Comparison of ENCODE assay signal across 25 mouse cellular contexts in the genomic region with DNA sequence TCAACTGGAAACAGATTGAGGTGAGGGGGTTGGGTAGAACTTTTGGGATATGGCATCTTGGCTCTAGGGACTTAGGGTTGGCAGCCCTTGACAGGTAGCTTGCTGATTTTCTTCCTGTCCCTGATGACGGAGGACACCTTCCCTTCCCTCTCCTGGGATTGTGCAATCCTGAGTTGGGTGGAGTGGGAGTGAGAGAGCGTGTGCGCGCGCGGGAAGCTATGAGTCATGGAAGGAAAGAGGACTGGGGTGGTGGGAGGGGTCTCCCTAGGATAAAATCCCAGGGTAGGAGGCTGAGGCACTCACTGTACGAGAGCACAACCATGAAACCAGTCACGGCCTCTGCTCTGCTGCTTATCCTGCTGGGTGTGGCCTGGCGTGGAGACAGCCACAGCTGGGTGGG. TPM values are rescaled to one million over a fixed set of nuclear protein-coding genes. Genes with fewer than 3 reads are reported as not detected.
DNase-seq lines count a peak whose midpoint lies in the region; ATAC-seq and TF ChIP-seq lines count a peak whose summit lies in the region.
"Had no signal": no experiment of that assay in that cellular context is flagged by ENCODE, and none has a peak within 500 bp of the region (broad histone marks: within the 10 kb centered on the region; RNA-seq: fewer than 3 reads in every experiment).

No protein-coding gene starts in this region.

- DNase-seq in lung, postnatal 0 days (ENCODE audit: low spot score), result peak; percentile 31
- no peak for DNase-seq in lung, postnatal 10 days
- peak; percentile 40 for DNase-seq in 416B (ENCODE audit: low read depth)
- DNase-seq in lung, postnatal 36 days, result peak; percentile 31
- no peak for DNase-seq in heart, adult 11 months
- DNase-seq in cerebellum, adult 18-20 months, result no peak
- DNase-seq: adrenal gland, postnatal 10 days; cerebellum, adult 11 months; cerebellum, postnatal 14 days; gastrocnemius, adult 2 months; heart, postnatal 36 days; kidney, adult 11 months; lung, embryonic 14.5 days; spleen, adult 18-20 months; thymus, adult 2 months had no signal

- H3K9ac ChIP-seq in intestine, embryonic 15.5 days, result no peak overlapping the region
- H3K9ac ChIP-seq in intestine, embryonic 16.5 days (ENCODE audit: low read depth, low read length), result no peak overlapping the region
- no peak overlapping the region for H3K9ac ChIP-seq in lung, postnatal 0 days (replicated peaks; ENCODE audit: low read depth)
- H3K9ac ChIP-seq: forebrain, embryonic 12.5 days; hindbrain, embryonic 14.5 days; lung, embryonic 14.5 days had no signal

- no peak overlapping the region for H3K4me3 ChIP-seq in intestine, embryonic 15.5 days (replicated peaks)
- no peak overlapping the region for H3K4me3 ChIP-seq in intestine, embryonic 16.5 days (ENCODE audit: low read length)
- no peak overlapping the region for H3K4me3 ChIP-seq in lung, postnatal 0 days (ENCODE audit: low read depth, low read length)
- H3K4me3 ChIP-seq: forebrain, embryonic 12.5 days; gastrocnemius, adult 2 months; midbrain, embryonic 10.5 days had no signal

- no peak overlapping the region for H3K27ac ChIP-seq in intestine, embryonic 15.5 days
- H3K27ac ChIP-seq in intestine, embryonic 16.5 days (ENCODE audit: low read length), result no peak overlapping the region
- no peak overlapping the region for H3K27ac ChIP-seq in lung, postnatal 0 days (ENCODE audit: low read length)
- H3K27ac ChIP-seq: forebrain, embryonic 12.5 days; gastrocnemius, adult 2 months; hindbrain, embryonic 14.5 days; midbrain, embryonic 10.5 days had no signal

- no peak for TF ChIP-seq CTCF in lung, postnatal 0 days (IDR thresholded peaks at IDR 0.05)

- no peaks in the 10 kb centered on the region for H3K4me1 ChIP-seq in intestine, embryonic 15.5 days (replicated peaks)
- H3K4me1 ChIP-seq in intestine, embryonic 16.5 days (ENCODE audit: control insufficient read depth, insufficient read depth, low read length), result no peaks in the 10 kb centered on the region
- H3K4me1 ChIP-seq in lung, postnatal 0 days (ENCODE audit: insufficient read depth, low read depth, low read length), result no peaks in the 10 kb centered on the region
- H3K4me1 ChIP-seq: forebrain, embryonic 12.5 days had no signal

- WGBS in intestine, embryonic 15.5 days, result 73% methylated on average over 9 of the region's 9 CpGs
- WGBS in intestine, embryonic 16.5 days, result 77% methylated on average over 9 of the region's 9 CpGs
- WGBS in lung, postnatal 0 days, result 44% methylated on average over 9 of the region's 9 CpGs

- peak; percentile 47 for ATAC-seq in intestine, embryonic 15.5 days
- ATAC-seq in intestine, embryonic 16.5 days, result no peak
- 0 out of 2 replicates have a peak, but pooled peaks have one; percentile 28 for ATAC-seq in lung, postnatal 0 days
- ATAC-seq: activated CD4-positive, CD25-positive, alpha-beta regulatory T cell, adult 4 months had no signal

- H3K27me3 ChIP-seq in intestine, embryonic 15.5 days (replicated peaks), result no peaks in the 10 kb centered on the region
- H3K27me3 ChIP-seq in intestine, embryonic 16.5 days (replicated peaks; ENCODE audit: control insufficient read depth, insufficient read depth, low read length), result no peaks in the 10 kb centered on the region
- no peaks in the 10 kb centered on the region for H3K27me3 ChIP-seq in lung, postnatal 0 days (replicated peaks; ENCODE audit: insufficient read depth, low read length)
- H3K27me3 ChIP-seq: forebrain, embryonic 12.5 days had no signal

- H3K36me3 ChIP-seq in intestine, embryonic 15.5 days, result no peaks in the 10 kb centered on the region
- no peaks in the 10 kb centered on the region for H3K36me3 ChIP-seq in intestine, embryonic 16.5 days (ENCODE audit: control insufficient read depth, insufficient read depth, low read length)
- no peaks in the 10 kb centered on the region for H3K36me3 ChIP-seq in lung, postnatal 0 days (ENCODE audit: insufficient read depth, low read length)
- H3K36me3 ChIP-seq: forebrain, embryonic 12.5 days; G1E; midbrain, embryonic 10.5 days had no signal

- TF ChIP-seq EP300 in lung, postnatal 0 days (IDR thresholded peaks at IDR 0.05), result no peak

- no peaks in the 10 kb centered on the region for H3K9me3 ChIP-seq in intestine, embryonic 15.5 days
- H3K9me3 ChIP-seq in intestine, embryonic 16.5 days (ENCODE audit: control insufficient read depth, low read length), result no peaks in the 10 kb centered on the region
- H3K9me3 ChIP-seq in lung, postnatal 0 days (ENCODE audit: low read length), result no peaks in the 10 kb centered on the region
- H3K9me3 ChIP-seq: forebrain, embryonic 12.5 days; G1E had no signal

- no peak overlapping the region for H3K4me2 ChIP-seq in intestine, embryonic 15.5 days (replicated peaks)
- no peak overlapping the region for H3K4me2 ChIP-seq in intestine, embryonic 16.5 days (ENCODE audit: low read depth, low read length)
- no peak overlapping the region for H3K4me2 ChIP-seq in lung, postnatal 0 days (replicated peaks; ENCODE audit: low read depth, low read length)
- H3K4me2 ChIP-seq: forebrain, embryonic 12.5 days; hindbrain, embryonic 14.5 days; liver, embryonic 11.5 days; lung, embryonic 14.5 days had no signal

RNA-seq across cellular contexts. Expression of gene Krtdap, which starts 11.6 kb away (rescaled TPM):
- polyA plus RNA-seq in intestine, embryonic 15.5 days (2015; fragmentation: Nextera tagmentation; extraction: Ambion mirVana), result 1.9 and 2.8 TPM in 2 replicates
- 1.5 and 3.4 TPM in 2 replicates for polyA plus RNA-seq in intestine, embryonic 16.5 days (2015; fragmentation: Nextera tagmentation; extraction: Ambion mirVana)
- 2.1 and 4.4 TPM in 2 replicates for polyA plus RNA-seq in lung, postnatal 0 days (2015; fragmentation: Nextera tagmentation; extraction: Ambion mirVana)
- polyA plus RNA-seq: activated CD4-positive, CD25-positive, alpha-beta regulatory T cell, adult 4 months; forebrain, embryonic 12.5 days; G1E; heart, embryonic 14.5 days; hindbrain, embryonic 14.5 days; liver, embryonic 11.5 days; lung, embryonic 14.5 days; midbrain, embryonic 10.5 days had no signal

RNA-seq across cellular contexts. Expression of gene Dmkn, which starts 12.5 kb away (rescaled TPM):
- 4.6 and 5.3 TPM in 2 replicates for polyA plus RNA-seq in intestine, embryonic 15.5 days (2015; fragmentation: Nextera tagmentation; extraction: Ambion mirVana)
- 4.4 and 5.8 TPM in 2 replicates for polyA plus RNA-seq in intestine, embryonic 16.5 days (2015; fragmentation: Nextera tagmentation; extraction: Ambion mirVana)
- 65.2 and 74.3 TPM in 2 replicates for polyA plus RNA-seq in lung, postnatal 0 days (2015; fragmentation: Nextera tagmentation; extraction: Ambion mirVana)
- polyA plus RNA-seq: forebrain, embryonic 12.5 days; G1E; liver, embryonic 11.5 days; midbrain, embryonic 10.5 days had no signal

RNA-seq across cellular contexts. Expression of gene Sbsn, which starts 24.8 kb away (rescaled TPM):
- polyA plus RNA-seq in intestine, embryonic 15.5 days (2015; fragmentation: Nextera tagmentation; extraction: Ambion mirVana), result 1.4 TPM in 2 replicates
- 0.89 and 1.6 TPM in 2 replicates for polyA plus RNA-seq in intestine, embryonic 16.5 days (2015; fragmentation: Nextera tagmentation; extraction: Ambion mirVana)
- 6.7 and 7.3 TPM in 2 replicates for polyA plus RNA-seq in lung, postnatal 0 days (2015; fragmentation: Nextera tagmentation; extraction: Ambion mirVana)

RNA-seq across cellular contexts. Expression of gene Gapdhs, which starts 32.6 kb away (rescaled TPM):
- polyA plus RNA-seq in intestine, embryonic 15.5 days (2015; fragmentation: Nextera tagmentation; extraction: Ambion mirVana), result 0.10 and 0.33 TPM in 2 replicates
- 0.32 TPM in 1 of 2 replicates, not detected in the other for polyA plus RNA-seq in intestine, embryonic 16.5 days (2015; fragmentation: Nextera tagmentation; extraction: Ambion mirVana)
- 0.18 and 0.21 TPM in 2 replicates for polyA plus RNA-seq in lung, postnatal 0 days (2015; fragmentation: Nextera tagmentation; extraction: Ambion mirVana)
- polyA plus RNA-seq: activated CD4-positive, CD25-positive, alpha-beta regulatory T cell, adult 4 months; G1E; large intestine, adult 2 months had no signal

RNA-seq across cellular contexts. Expression of gene Tmem147, which starts 46.8 kb away (rescaled TPM):
- 220 and 257 TPM in 2 replicates for polyA plus RNA-seq in intestine, embryonic 15.5 days (2015; fragmentation: Nextera tagmentation; extraction: Ambion mirVana)
- polyA plus RNA-seq in intestine, embryonic 16.5 days (2015; fragmentation: Nextera tagmentation; extraction: Ambion mirVana), result 242 and 249 TPM in 2 replicates
- 179 and 193 TPM in 2 replicates for polyA plus RNA-seq in lung, postnatal 0 days (2015; fragmentation: Nextera tagmentation; extraction: Ambion mirVana)

Comparison
In these comparisons a context has a peak if more than half of its experiments do, and no peak if none do; other contexts are left out.
1. DNase-seq: peak in lung, postnatal 0 days (single experiment), 416B (single experiment) and lung, postnatal 36 days (single experiment); none in lung, postnatal 10 days (single experiment), heart, adult 11 months (single experiment) and cerebellum, adult 18-20 months (0 of 2).